Mouse (Mus musculus) lung, postnatal 36 days (tissue): ENCODE results near the gene Ssh2.

Source experiments
- DNase-seq: peaks from one replicate; pipeline ENCODE4 v3.0.0; 2022; ENCODE audit warnings: mixed read lengths

Ssh2 gene

DNA sequence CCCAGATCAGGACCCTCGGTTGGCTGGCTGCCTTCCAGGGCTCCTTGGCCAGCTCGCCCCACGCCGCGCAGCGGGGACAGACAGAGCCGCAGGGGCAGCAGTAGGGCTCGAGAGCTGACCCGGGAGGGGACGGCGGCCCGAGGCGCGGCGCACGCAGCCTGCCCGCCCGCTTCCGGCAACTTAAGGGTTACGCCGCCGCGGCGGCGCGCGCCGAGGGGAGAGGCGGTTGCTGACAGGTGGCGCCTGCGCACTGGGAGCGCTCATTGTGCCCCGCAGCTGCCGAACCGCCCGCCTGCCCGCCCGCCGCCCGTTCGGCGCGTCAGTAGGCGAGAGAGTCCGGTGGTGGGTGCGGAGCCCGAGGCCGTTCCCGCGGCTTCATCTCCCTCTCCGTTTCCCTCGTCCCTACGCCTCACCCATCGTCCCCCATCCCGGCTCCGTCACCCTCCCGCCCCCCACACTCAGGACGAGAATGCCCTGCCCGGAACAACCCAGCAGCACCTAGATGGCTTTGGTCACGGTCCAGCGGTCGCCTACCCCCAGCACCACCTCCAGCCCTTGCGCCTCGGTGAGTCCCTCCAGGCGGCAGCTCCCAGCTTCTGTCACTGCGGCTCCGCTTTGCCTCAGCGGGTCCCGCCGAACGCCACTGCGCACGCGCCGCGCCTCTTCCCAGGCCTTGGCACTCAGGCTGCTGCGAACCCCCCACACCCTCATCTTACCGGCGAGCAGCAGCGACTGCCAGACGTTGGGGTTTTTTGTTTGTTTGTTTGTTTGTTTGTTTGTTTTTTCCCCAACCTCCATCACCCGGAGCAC is at the start of gene Ssh2:
Gene Ssh2 (plus strand): TSS at position 337 of the 810 bp plus-strand sequence.
- DNase-seq: peak; percentile 80

GRCm38 (mm10) chr11:77173731-77174130 is 42.4 kb upstream of the Ssh2 start:
- no peak for DNase-seq

DNA sequence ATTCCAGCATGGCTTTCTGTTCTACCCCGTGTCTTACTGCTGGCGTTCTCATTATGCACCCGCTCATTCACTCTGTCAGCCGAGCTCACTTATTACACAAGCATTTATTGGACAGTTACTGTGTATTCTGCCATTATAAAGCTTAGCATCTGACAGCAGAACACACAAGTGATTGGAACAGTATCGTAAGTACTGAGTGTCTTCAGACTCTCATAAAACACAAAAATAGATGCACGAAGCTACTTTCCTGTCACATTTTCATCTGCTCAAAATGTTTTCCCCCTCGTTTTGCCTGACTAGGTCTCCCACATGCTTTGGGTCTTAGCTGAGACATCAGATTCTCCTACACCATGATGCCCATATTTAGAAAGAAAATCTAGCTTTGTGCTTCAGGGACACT is 41.6 kb upstream of the Ssh2 start:
- DNase-seq: no peak

- no peak for DNase-seq
Measured at GRCm38 (mm10) chr11:77179771-77180170, 36.3 kb upstream of the Ssh2 start.

DNA sequence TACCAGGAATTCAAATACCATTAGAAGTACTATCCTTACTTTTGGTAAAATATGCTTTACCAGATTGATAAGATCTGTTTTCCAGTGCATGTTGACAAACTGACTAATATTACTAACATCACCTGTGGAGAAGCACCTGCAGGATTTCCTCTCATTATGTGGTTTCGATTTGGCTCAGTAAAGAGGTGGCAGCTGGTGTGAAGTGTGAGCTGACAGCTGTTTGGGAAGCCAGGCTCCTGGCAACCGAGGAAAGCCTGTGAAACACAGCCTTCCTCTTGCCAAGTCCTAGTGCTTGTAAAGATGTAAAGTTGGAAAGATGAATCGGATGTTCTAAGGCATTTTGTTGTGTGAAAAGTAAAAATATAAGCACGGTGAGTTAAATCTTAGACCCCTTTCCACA is 35.2 kb upstream of the Ssh2 start:
- peak; percentile 22 for DNase-seq

DNA sequence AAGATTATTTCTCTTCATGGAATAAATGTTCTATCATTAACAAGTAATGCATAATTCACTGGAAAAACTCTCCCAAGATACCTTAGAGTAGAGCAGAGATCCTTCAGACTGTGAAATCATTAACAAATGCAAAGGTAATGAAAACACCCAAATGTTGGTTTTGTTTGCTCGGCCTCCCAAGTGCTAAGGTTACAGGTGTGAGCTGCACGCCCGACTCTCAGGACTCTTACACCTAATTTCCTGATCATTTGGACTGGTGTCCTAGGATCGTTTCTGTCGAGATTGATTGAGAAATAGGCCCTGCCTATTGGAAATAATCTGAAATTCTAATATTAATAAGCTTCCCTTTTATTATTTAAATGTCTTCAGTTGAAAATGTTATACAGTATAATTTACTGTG is 34.6 kb upstream of the Ssh2 start:
- DNase-seq: no peak

GRCm38 (mm10) chr11:77182041-77182440 is 34.0 kb upstream of the Ssh2 start:
- DNase-seq: no peak

GRCm38 (mm10) chr11:77182616-77183015 is 33.5 kb upstream of the Ssh2 start:
- no peak for DNase-seq

DNA sequence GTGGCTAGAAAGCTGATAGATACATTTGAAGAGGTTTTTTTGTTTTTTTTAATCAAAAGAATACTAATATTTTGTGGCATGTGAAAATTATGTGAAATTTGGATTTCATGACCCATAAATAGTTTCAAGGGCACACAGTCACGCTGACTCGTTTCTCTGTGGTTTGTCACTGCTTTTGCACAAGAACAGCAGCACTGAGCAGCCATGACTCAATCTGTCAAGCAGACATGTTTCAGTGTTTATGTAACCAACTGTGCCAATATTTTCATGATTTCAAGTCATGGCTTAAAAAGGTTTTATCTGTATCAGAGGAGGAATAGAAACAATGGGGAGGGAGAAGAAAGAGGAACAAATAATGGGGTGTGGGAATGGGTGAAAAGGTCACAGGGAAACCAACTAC is 31.2 kb upstream of the Ssh2 start:
- DNase-seq: peak; percentile 21

DNA sequence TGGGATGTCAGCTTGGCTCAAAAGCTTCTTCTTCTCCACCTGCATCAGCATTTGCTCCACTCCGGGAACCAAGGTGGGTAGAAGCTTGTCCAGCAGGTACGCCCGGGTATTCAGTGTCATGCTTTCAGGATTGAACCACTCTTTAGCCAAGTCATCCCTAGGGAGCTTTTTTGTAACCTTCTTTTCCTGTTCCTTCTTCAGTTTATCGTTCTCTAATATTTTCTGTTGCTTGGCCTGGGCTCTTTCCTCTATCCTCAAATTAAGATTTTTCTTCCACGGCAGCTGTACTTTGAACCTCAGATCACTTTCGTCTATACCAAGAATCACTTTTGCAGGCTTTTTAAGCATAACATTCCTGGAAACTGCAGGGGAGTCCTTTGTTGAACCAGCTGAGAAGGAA is 27.2 kb upstream of the Ssh2 start, which contains the start of gene Efcab5:
Gene Efcab5 (minus strand): TSS at position 101 of the 400 bp plus-strand sequence.
- no peak for DNase-seq

- DNase-seq: no peak
Measured at GRCm38 (mm10) chr11:77193410-77193809, 22.7 kb upstream of the Ssh2 start.

GRCm38 (mm10) chr11:77193941-77194553 is 22.0 kb upstream of the Ssh2 start:
- DNase-seq: no peak

DNA sequence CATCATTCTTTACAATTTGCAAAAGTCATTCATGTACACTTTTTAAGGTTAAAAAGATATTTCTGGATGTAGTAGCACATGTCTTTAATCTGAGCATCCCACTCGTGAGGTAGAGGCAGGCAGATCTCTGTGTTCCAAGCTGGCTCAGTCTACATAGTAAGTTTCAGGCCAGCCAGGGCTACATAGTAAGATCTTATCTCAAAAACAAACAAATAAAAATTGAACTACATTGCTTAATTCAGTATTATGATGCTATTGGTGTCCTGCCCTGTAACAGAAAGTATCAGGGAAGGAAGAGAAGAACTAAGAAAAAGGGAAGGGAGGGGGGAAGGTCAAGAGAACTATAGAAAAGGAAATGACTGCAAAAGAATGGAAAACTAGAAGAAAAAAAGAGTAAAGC is 21.3 kb upstream of the Ssh2 start:
- DNase-seq: no peak

DNA sequence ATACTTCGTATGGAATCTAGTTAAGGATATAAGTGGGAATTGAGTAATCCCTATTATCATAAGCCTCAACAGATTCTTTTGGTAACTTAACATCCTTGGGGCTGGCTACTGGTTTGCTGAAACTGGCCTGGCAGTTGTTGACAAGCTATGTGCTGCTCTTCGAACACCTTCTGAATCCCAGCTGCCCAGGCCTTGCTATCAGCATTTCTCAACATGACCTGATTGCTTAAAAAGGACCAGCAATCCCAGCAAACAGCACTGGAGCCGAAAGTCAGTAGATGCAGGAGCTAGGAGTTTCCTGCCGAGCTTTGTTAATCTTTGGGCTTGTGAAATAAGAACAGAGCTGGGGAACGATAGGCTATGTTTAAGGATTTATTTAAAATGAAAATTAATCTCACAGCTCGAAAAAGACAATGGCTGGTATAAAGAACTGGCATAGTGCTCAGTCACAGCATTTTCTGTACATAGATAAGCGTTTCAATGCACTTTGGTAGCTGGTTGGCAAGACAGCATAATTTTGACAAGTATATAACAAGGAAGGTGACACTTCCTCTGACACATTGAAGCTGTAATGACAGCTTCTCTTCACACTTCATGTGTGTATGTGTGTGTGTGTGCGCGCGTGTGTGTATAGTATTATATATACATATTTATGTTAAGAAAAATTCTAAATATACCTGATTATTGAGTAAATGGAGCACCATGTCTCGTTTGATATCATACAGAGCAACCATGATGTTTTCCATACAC is 20.6 kb upstream of the Ssh2 start:
- no peak for DNase-seq

DNA sequence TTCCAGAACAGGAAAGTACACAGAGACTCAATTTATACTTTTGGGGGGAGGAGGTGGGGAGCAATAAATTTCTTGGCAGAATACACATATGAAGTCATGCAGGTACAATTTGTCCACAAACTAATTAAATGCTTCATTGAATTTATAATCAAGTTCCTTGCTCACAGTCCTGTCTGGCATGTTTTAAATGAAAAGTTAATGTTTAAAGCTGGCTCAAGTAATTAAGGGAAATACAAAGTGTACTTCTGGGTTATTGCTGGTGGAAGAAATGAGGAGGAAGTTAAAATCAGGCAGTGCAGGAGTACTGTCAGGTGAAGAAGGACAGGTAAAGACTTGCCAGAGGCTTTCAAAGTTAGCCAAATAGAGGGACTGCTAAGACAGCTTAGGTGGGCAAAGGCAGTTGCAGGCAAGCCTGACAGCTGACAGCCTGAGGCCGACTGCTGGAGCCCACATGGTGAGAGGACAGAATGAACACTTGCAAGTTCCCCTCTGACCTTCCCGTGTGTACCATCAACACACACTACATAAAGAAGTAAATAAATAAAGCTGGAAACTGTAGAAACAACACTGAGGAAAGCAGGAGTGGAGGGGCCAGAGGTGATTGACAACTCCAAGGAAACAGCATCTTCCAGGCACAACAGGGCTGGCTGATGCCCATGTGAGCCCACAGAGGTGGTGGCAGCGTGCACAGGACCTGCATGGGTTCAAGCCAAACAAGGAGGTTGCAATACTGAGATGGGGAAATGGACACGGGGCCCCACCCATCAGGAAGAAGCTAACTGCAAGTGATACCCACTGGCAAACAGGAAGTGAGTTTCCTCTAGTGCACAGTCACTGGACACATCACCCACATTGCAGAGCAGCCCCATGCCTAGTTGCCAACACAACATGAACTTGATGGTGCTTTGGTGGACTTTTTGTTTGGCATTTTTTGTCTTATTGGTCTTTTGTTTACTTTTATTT is 19.6 kb upstream of the Ssh2 start:
- DNase-seq: peak; percentile 74

DNA sequence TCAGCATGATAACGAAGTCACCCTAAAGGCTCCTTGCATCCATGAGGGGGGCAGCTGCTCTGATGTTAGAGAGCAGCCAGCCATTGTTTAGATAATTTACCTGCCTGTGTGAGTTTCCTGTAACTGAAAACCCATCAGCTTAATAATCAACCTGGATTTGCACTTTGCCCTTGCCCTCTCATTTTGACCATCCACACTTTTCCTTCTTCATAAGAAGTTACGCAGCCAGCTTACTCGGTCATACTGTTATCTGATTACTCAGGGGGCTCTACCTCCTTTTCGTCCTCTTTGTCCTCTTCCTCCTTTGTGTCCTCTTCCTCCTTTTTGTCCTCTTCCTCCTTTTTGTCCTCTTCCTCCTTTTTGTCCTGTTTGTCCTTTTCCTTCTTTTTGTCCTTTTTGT is 16.5 kb upstream of the Ssh2 start:
- no peak for DNase-seq

DNA sequence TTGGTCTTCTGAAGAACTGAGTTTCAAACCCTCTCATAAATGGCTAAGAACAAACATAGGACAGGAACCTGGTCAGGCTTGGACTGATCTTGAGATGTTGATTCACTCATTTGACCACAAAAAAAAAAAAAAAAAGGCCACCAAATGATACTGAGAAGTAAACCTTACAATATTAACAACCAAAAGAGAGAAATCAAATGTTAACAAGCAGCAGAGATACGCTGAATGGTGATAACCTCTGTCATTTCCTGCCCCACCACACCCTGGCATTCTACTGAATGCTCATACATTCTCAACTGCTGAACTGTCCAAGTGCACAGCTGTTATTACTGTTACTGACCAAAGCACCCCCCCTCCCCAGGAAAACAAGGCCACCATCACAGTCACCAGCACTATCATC is 15.4 kb upstream of the Ssh2 start:
- no peak for DNase-seq

DNA sequence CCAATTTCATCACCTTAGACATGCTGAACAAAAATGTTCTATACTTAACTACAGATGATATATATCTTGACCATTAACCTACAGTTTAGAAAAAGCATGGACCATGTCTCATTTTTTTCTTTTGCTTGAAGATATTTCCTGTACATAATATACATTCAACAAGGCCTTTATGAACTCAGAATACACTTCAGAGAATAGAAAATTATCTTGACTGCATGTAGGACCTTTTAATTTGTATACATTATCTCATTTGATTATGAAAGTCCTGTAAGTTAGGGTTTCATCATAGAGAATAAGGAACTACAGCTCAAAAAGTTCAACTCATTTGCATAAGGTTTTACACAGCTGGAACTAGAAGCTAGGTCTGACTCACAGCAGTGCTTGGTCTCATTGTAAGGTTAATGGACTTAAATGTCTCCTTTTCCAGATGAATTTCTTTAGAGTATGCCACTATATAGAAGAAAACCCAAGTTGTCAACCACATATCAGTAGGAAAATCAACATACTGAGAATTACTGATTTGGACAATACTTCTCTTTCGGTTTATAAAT is 1.9 kb upstream of the Ssh2 start:
- DNase-seq: no peak

- DNase-seq: peak; percentile 90
Measured at GRCm38 (mm10) chr11:77214755-77215154, 1.3 kb upstream of the Ssh2 start.

DNA sequence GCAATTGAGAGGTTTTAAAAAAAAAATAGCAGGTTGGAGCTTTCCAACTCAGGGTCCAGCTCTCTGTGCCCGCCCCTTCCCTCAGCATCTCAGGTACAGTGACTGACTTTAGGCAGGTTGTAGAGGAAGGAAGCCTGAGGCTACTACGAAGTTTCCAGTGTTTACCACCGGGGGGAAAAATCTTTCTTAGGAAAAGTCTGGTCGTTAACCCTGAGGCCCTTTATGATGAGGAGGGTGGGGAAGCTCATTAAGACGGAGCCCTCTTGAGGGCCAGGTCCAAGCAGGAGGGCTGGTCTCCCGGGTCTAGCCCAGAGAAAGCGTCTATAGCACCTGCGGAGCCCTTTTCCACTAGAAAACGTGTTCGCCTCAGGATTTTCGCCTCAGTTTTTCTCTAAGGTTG is 604 bp upstream of the Ssh2 start:
- no peak for DNase-seq

- DNase-seq: no peak
Measured at GRCm38 (mm10) chr11:77216761-77217130, 659 bp downstream of the Ssh2 start.

DNA sequence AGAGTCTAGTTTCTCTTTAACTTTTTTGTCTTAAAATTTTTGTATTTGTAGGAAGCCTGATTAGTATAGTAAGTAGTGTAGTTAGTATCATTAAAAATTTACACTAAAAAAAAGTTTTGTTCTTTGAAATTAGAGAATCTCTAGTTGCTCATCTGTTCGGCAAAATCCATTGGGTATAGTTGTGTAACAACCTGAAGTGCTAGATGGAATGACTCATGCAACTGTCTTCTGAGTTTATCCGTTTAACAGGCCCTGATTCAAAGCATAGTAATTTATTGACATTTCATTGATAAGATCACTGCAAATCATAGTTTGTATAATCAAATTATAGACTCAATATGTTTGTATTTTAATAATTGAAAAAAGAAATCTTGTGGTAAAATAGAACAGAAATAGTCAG is 14.7 kb downstream of the Ssh2 start:
- no peak for DNase-seq
